Mouse (Mus musculus): ENCODE results near the gene Dmkn. TPM values are rescaled to one million over a fixed set of nuclear protein-coding genes. Genes with fewer than 3 reads are reported as not detected.

Gene Dmkn
- polyA plus RNA-seq, 1 experiment: 35.6 TPM

DNA sequence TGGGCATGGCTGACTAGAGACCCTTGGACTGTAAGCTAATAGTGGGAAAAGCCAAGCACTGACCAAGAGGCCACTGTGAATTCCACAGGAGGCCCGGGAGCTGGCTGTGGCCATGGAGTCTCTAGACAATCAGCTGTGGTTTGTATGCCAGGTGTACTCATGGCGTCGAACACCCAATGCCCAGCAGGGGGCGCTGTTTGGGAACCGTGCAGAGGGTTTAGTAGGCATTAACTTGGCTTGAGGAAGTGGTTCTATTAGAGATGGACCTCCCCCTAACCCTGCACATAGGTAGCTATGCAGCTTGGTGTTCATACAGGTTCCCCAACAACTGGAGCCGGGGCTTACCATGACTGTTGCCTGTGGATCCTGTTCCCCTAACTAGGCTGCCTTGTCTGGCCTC, 42.4 kb downstream of the Dmkn start:
- no peaks in the 10 kb centered on the region for H3K27me3 ChIP-seq (ENCODE audit: control insufficient read depth, insufficient read depth, low read length)
- H3K36me3 ChIP-seq (ENCODE audit: control insufficient read depth, insufficient read depth, low read length): no peaks in the 10 kb centered on the region
- TF ChIP-seq POLR2A (IDR thresholded peaks at IDR 0.05; ENCODE audit: control insufficient read depth, extremely low read depth, insufficient read depth, low read length, poor library complexity) (no peak), CTCF (IDR thresholded peaks at IDR 0.05; ENCODE audit: borderline replicate concordance, control insufficient read depth, extremely low read depth, insufficient read depth, low read length, poor library complexity) (peak; percentile 70; the same call in 1 of the 2 replicates)
- no peak overlapping the region for H3K27ac ChIP-seq (ENCODE audit: control insufficient read depth, insufficient read depth, low read length)
- no peaks in the 10 kb centered on the region for H3K4me1 ChIP-seq (replicated peaks; ENCODE audit: control insufficient read depth, insufficient read depth, low read length)
- peak; percentile 48 for DNase-seq
- 53% methylated on average over 6 of the region's 6 CpGs for WGBS
- H3K4me3 ChIP-seq (ENCODE audit: control insufficient read depth, insufficient read depth, low read length): no peak overlapping the region

DNA sequence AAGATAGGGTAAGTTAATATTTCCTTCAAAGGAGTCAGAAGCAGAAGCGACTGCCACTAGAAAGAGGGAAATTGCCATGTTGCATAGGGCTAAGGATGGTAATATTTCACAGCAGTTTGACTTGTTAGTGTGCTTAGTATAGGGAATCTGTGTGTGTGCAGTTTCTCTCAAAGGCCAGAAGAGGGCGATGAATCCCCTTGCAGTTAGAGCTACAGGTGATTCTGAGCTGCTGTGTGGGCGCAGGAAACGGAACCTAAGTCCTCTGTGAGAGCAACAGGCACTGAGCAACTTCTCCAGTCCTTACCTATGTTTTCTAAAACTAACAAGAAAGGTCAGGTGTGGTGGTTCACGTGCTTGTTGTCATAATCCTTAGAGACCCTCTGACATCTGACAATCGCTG, 46.8 kb downstream of the Dmkn start:
- no peak overlapping the region for H3K27ac ChIP-seq (ENCODE audit: control insufficient read depth, insufficient read depth, low read length)
- TF ChIP-seq CTCF (IDR thresholded peaks at IDR 0.05; ENCODE audit: borderline replicate concordance, control insufficient read depth, extremely low read depth, insufficient read depth, low read length, poor library complexity) (no peak), POLR2A (IDR thresholded peaks at IDR 0.05; ENCODE audit: control insufficient read depth, extremely low read depth, insufficient read depth, low read length, poor library complexity) (no peak)
- H3K36me3 ChIP-seq (ENCODE audit: control insufficient read depth, insufficient read depth, low read length): no peaks in the 10 kb centered on the region
- no peaks in the 10 kb centered on the region for H3K27me3 ChIP-seq (ENCODE audit: control insufficient read depth, insufficient read depth, low read length)
- WGBS: 87% methylated on average over 6 of the region's 6 CpGs
- DNase-seq: no peak
- peaks cover 13% of the 10 kb centered on the region for H3K4me1 ChIP-seq (replicated peaks; ENCODE audit: control insufficient read depth, insufficient read depth, low read length)
- no peak overlapping the region for H3K4me3 ChIP-seq (ENCODE audit: control insufficient read depth, insufficient read depth, low read length)

- Histone ChIP-seq H3K4me3 (ENCODE audit: control insufficient read depth, insufficient read depth, low read length) (no peak overlapping the region), H3K4me1 (replicated peaks; ENCODE audit: control insufficient read depth, insufficient read depth, low read length) (peaks cover 13% of the 10 kb centered on the region), H3K27ac (ENCODE audit: control insufficient read depth, insufficient read depth, low read length) (no peak overlapping the region), H3K36me3 (ENCODE audit: control insufficient read depth, insufficient read depth, low read length) (no peaks in the 10 kb centered on the region), H3K27me3 (ENCODE audit: control insufficient read depth, insufficient read depth, low read length) (no peaks in the 10 kb centered on the region)
- 10% methylated on average over 9 of the region's 9 CpGs for WGBS
- TF ChIP-seq POLR2A (IDR thresholded peaks at IDR 0.05; ENCODE audit: control insufficient read depth, extremely low read depth, insufficient read depth, low read length, poor library complexity) (no peak), CTCF (IDR thresholded peaks at IDR 0.05; ENCODE audit: borderline replicate concordance, control insufficient read depth, extremely low read depth, insufficient read depth, low read length, poor library complexity) (no peak)
- no peak for DNase-seq
Observed at GRCm38 (mm10) chr7:30811757-30812290, 48.3 kb downstream of the Dmkn start.

DNA sequence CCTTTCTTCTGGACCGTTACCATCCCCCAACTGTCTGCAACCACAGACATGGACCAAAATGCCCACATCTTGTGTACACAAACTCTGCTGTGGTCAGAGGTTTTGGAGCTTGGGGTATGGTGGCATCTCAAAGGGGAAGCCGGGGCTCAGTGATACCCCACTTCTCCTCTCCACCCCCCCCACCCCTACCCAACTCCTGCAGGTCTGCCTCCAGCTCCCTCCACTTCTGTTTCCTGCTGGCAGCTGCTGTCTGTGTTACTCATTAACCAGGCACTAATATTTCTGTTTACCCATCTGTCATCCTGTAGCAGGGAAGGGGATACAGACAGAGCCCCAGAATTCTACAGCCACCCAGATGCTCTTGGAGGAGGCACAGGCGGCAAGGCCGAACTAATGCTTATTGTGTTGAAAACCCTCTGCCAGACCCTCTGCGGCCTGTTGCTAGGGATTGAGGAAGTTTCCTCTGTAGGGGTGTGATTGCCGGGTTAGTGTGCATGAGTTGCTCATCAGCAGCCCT, 48.8 kb downstream of the Dmkn start:
- Histone ChIP-seq H3K36me3 (ENCODE audit: control insufficient read depth, insufficient read depth, low read length) (no peaks in the 10 kb centered on the region), H3K4me1 (replicated peaks; ENCODE audit: control insufficient read depth, insufficient read depth, low read length) (peaks cover 13% of the 10 kb centered on the region), H3K27ac (ENCODE audit: control insufficient read depth, insufficient read depth, low read length) (peak overlapping the region; percentile 25; the same call in 1 of the 2 replicates), H3K27me3 (ENCODE audit: control insufficient read depth, insufficient read depth, low read length) (no peaks in the 10 kb centered on the region), H3K4me3 (ENCODE audit: control insufficient read depth, insufficient read depth, low read length) (no peak overlapping the region)
- WGBS: 34% methylated on average over 6 of the region's 6 CpGs
- no peak for DNase-seq
- TF ChIP-seq CTCF (IDR thresholded peaks at IDR 0.05; ENCODE audit: borderline replicate concordance, control insufficient read depth, extremely low read depth, insufficient read depth, low read length, poor library complexity) (no peak), POLR2A (IDR thresholded peaks at IDR 0.05; ENCODE audit: control insufficient read depth, extremely low read depth, insufficient read depth, low read length, poor library complexity) (no peak)

- Histone ChIP-seq H3K36me3 (ENCODE audit: control insufficient read depth, insufficient read depth, low read length) (no peaks in the 10 kb centered on the region), H3K27ac (ENCODE audit: control insufficient read depth, insufficient read depth, low read length) (no peak overlapping the region), H3K27me3 (ENCODE audit: control insufficient read depth, insufficient read depth, low read length) (no peaks in the 10 kb centered on the region), H3K4me1 (replicated peaks; ENCODE audit: control insufficient read depth, insufficient read depth, low read length) (peaks cover 17% of the 10 kb centered on the region), H3K4me3 (ENCODE audit: control insufficient read depth, insufficient read depth, low read length) (no peak overlapping the region)
- DNase-seq: no peak
- WGBS: 32% methylated on average over 6 of the region's 6 CpGs
- no peak for TF ChIP-seq CTCF (IDR thresholded peaks at IDR 0.05; ENCODE audit: borderline replicate concordance, control insufficient read depth, extremely low read depth, insufficient read depth, low read length, poor library complexity)
- TF ChIP-seq POLR2A (IDR thresholded peaks at IDR 0.05; ENCODE audit: control insufficient read depth, extremely low read depth, insufficient read depth, low read length, poor library complexity): no peak
Observed at GRCm38 (mm10) chr7:30820131-30820530, 56.6 kb downstream of the Dmkn start.

- no peaks in the 10 kb centered on the region for H3K27me3 ChIP-seq (ENCODE audit: control insufficient read depth, insufficient read depth, low read length)
- DNase-seq: peak; percentile 21
- H3K27ac ChIP-seq (ENCODE audit: control insufficient read depth, insufficient read depth, low read length): no peak overlapping the region
- 3% methylated on average over 7 of the region's 7 CpGs for WGBS
- peaks cover 17% of the 10 kb centered on the region for H3K4me1 ChIP-seq (replicated peaks; ENCODE audit: control insufficient read depth, insufficient read depth, low read length)
- no peak for TF ChIP-seq POLR2A (IDR thresholded peaks at IDR 0.05; ENCODE audit: control insufficient read depth, extremely low read depth, insufficient read depth, low read length, poor library complexity)
- no peak for TF ChIP-seq CTCF (IDR thresholded peaks at IDR 0.05; ENCODE audit: borderline replicate concordance, control insufficient read depth, extremely low read depth, insufficient read depth, low read length, poor library complexity)
- no peaks in the 10 kb centered on the region for H3K36me3 ChIP-seq (ENCODE audit: control insufficient read depth, insufficient read depth, low read length)
- no peak overlapping the region for H3K4me3 ChIP-seq (ENCODE audit: control insufficient read depth, insufficient read depth, low read length)
Observed at GRCm38 (mm10) chr7:30820854-30821445, 57.4 kb downstream of the Dmkn start.

All from thymus, adult 2 months (tissue).